Mouse (Mus musculus) liver, embryonic 16.5 days (tissue): ENCODE measurements around the gene Lysmd4. TPM values are rescaled to one million over a fixed set of nuclear protein-coding genes. Genes with fewer than 3 reads are reported as not detected.

Experiments used
- ATAC-seq: fragments of 200-750 bp; cut with Nextera tagmentation; 2 replicates; pipeline ENCODE4 v1.8.0; 2017; ENCODE audit warnings: low read depth, mild to moderate bottlenecking, moderate number of reproducible peaks, moderate library complexity
- H3K27ac ChIP-seq: fragments of 300-500 bp; sonication (generic); 2 replicates; pipeline ENCODE4 v1.5.1; 2014; ENCODE audit warnings: mild to moderate bottlenecking, low read length
- H3K27me3 ChIP-seq: fragments of 300-500 bp; sonication (generic); 2 replicates; pipeline ENCODE4 v1.6.1; 2014; ENCODE audit warnings: low read depth, low read length, mixed read lengths; ENCODE audit not compliant: control insufficient read depth, insufficient read depth
- H3K36me3 ChIP-seq: fragments of 300-500 bp; sonication (generic); 2 replicates; pipeline ENCODE4 v1.6.1; 2014; ENCODE audit warnings: mild to moderate bottlenecking; ENCODE audit not compliant: control insufficient read depth, insufficient read depth
- H3K4me1 ChIP-seq: fragments of 300-500 bp; sonication (generic); 2 replicates; pipeline ENCODE4 v1.6.1; 2014; ENCODE audit warnings: low read depth, low read length, mixed read lengths; ENCODE audit not compliant: control insufficient read depth
- H3K4me2 ChIP-seq: fragments of 300-500 bp; sonication (generic); 2 replicates; pipeline ENCODE4 v1.6.1; 2014; ENCODE audit warnings: low read depth, low read length, mixed read lengths
- H3K4me3 ChIP-seq: fragments of 300-500 bp; sonication (generic); 2 replicates; pipeline ENCODE4 v1.5.1; 2014; ENCODE audit warnings: low read depth, mild to moderate bottlenecking, low read length
- H3K9ac ChIP-seq: fragments of 300-500 bp; sonication (generic); 2 replicates; pipeline ENCODE4 v1.6.1; 2014; ENCODE audit warnings: low read depth, low read length
- H3K9me3 ChIP-seq: fragments of 300-500 bp; sonication (generic); replicated peaks from 2 replicates; pipeline ENCODE4 v1.6.1; 2016; ENCODE audit warnings: low read length; ENCODE audit not compliant: control insufficient read depth
- WGBS: fragments of 180-500 bp; shearing (Covaris S2); extraction: QIAGEN DNeasy Blood & Tissue Kit; methylation state at CpG from one replicate; pipeline ENCODE4 v1.1.7; 2014; ENCODE audit not compliant: insufficient replicate concordance; 5-methylcytosine and 5-hydroxymethylcytosine counted together
- polyA plus RNA-seq: library from polyadenylated mRNA; unstranded; fragments of >200 nt; fragmentation: Nextera tagmentation; extraction: Ambion mirVana; gene quantifications from 2 replicates; pipeline ENCODE4 v1.2.1, GENCODE M21; 2015

Gene Lysmd4
- polyA plus RNA-seq: 3.9 TPM in 2 replicates

- WGBS: 4% methylated on average over 30 of the region's 31 CpGs
- Histone ChIP-seq H3K27ac (peak within 1 kb of the TSS; percentile 39; the same call in 1 of the 2 replicates), H3K9me3 (no peaks in the 10 kb centered on the region), H3K4me2 (peak within 1 kb of the TSS; percentile 91), H3K4me1 (peaks cover 11% of the 10 kb centered on the region), H3K36me3 (no peaks in the 10 kb centered on the region), H3K4me3 (peak within 1 kb of the TSS; percentile 86), H3K9ac (peak within 1 kb of the TSS; percentile 80), H3K27me3 (no peaks in the 10 kb centered on the region)
- ATAC-seq: peak; percentile 99
These were observed at the start of gene Lysmd4 for GRCm38 (mm10) chr7:67222220-67222862. Lysmd4 (plus strand) TSS chr7:67222544.

- Histone ChIP-seq H3K36me3 (no peaks in the 10 kb centered on the region), H3K27me3 (no peaks in the 10 kb centered on the region), H3K4me2 (no peak overlapping the region), H3K9ac (no peak overlapping the region), H3K4me1 (no peaks in the 10 kb centered on the region), H3K9me3 (no peaks in the 10 kb centered on the region), H3K27ac (no peak overlapping the region), H3K4me3 (no peak overlapping the region)
- WGBS: 57% methylated on average over 2 of the region's 2 CpGs
- no peak for ATAC-seq
These were observed 48.7 kb upstream of the Lysmd4 start for GRCm38 (mm10) chr7:67173522-67174195.

GRCm38 (mm10) chr7:67183786-67184185, 38.6 kb upstream of the Lysmd4 start:
- H3K9me3 ChIP-seq: no peaks in the 10 kb centered on the region
- H3K4me1 ChIP-seq: no peaks in the 10 kb centered on the region
- WGBS: 33% methylated on average over 4 of the region's 4 CpGs
- no peak overlapping the region for H3K4me2 ChIP-seq
- no peaks in the 10 kb centered on the region for H3K27me3 ChIP-seq
- no peak overlapping the region for H3K4me3 ChIP-seq
- ATAC-seq: no peak
- no peaks in the 10 kb centered on the region for H3K36me3 ChIP-seq
- no peak overlapping the region for H3K9ac ChIP-seq
- H3K27ac ChIP-seq: no peak overlapping the region

- no peak overlapping the region for H3K9ac ChIP-seq
- WGBS: 16% methylated on average over 10 of the region's 10 CpGs
- no peak overlapping the region for H3K4me2 ChIP-seq
- H3K4me1 ChIP-seq: no peaks in the 10 kb centered on the region
- no peak overlapping the region for H3K4me3 ChIP-seq
- H3K27ac ChIP-seq: no peak overlapping the region
- no peaks in the 10 kb centered on the region for H3K9me3 ChIP-seq
- H3K27me3 ChIP-seq: no peaks in the 10 kb centered on the region
- ATAC-seq: no peak
- no peaks in the 10 kb centered on the region for H3K36me3 ChIP-seq
These were observed 22.9 kb upstream of the Lysmd4 start for GRCm38 (mm10) chr7:67199412-67199811.

- no peak for ATAC-seq
- no peak overlapping the region for H3K9ac ChIP-seq
- H3K27ac ChIP-seq: no peak overlapping the region
- H3K27me3 ChIP-seq: no peaks in the 10 kb centered on the region
- no peak overlapping the region for H3K4me3 ChIP-seq
- no peak overlapping the region for H3K4me2 ChIP-seq
- WGBS: 70% methylated on average over 3 of the region's 3 CpGs
- no peaks in the 10 kb centered on the region for H3K36me3 ChIP-seq
- no peaks in the 10 kb centered on the region for H3K4me1 ChIP-seq
- no peaks in the 10 kb centered on the region for H3K9me3 ChIP-seq
These were observed 18.7 kb upstream of the Lysmd4 start for GRCm38 (mm10) chr7:67203625-67204024.

- Histone ChIP-seq H3K36me3 (no peaks in the 10 kb centered on the region), H3K4me3 (no peak overlapping the region), H3K4me1 (no peaks in the 10 kb centered on the region; the same call in 1 of the 2 replicates), H3K27me3 (no peaks in the 10 kb centered on the region), H3K4me2 (no peak overlapping the region), H3K9ac (no peak overlapping the region), H3K27ac (no peak overlapping the region), H3K9me3 (no peaks in the 10 kb centered on the region)
- 55% methylated on average over 9 of the region's 9 CpGs for WGBS
- ATAC-seq: no peak
These were observed 16.5 kb upstream of the Lysmd4 start for GRCm38 (mm10) chr7:67205734-67206425.

- no peaks in the 10 kb centered on the region; the same call in 1 of the 2 replicates for H3K4me1 ChIP-seq
- no peak overlapping the region for H3K27ac ChIP-seq
- no peaks in the 10 kb centered on the region for H3K9me3 ChIP-seq
- no peaks in the 10 kb centered on the region for H3K27me3 ChIP-seq
- no peak overlapping the region for H3K9ac ChIP-seq
- no peak overlapping the region for H3K4me3 ChIP-seq
- WGBS: 52% methylated on average over 10 of the region's 10 CpGs
- ATAC-seq: no peak
- H3K36me3 ChIP-seq: no peaks in the 10 kb centered on the region
- H3K4me2 ChIP-seq: no peak overlapping the region
These were observed 15.8 kb upstream of the Lysmd4 start for GRCm38 (mm10) chr7:67206496-67206895.

GRCm38 (mm10) chr7:67207701-67208100, 14.6 kb upstream of the Lysmd4 start:
- Histone ChIP-seq H3K27ac (no peak overlapping the region), H3K9ac (no peak overlapping the region), H3K9me3 (no peaks in the 10 kb centered on the region), H3K4me3 (no peak overlapping the region), H3K4me2 (no peak overlapping the region), H3K36me3 (no peaks in the 10 kb centered on the region), H3K27me3 (no peaks in the 10 kb centered on the region), H3K4me1 (no peaks in the 10 kb centered on the region; the same call in 1 of the 2 replicates)
- 36% methylated on average over 6 of the region's 6 CpGs for WGBS
- no peak for ATAC-seq

GRCm38 (mm10) chr7:67208317-67208716, 14.0 kb upstream of the Lysmd4 start:
- Histone ChIP-seq H3K9me3 (no peaks in the 10 kb centered on the region), H3K9ac (no peak overlapping the region), H3K4me2 (no peak overlapping the region), H3K4me3 (no peak overlapping the region), H3K27ac (no peak overlapping the region), H3K36me3 (no peaks in the 10 kb centered on the region), H3K4me1 (no peaks in the 10 kb centered on the region; the same call in 1 of the 2 replicates), H3K27me3 (no peaks in the 10 kb centered on the region)
- ATAC-seq: no peak
- 50% methylated on average over 1 of the region's 1 CpGs for WGBS
